Mouse (Mus musculus) cerebellum, adult 9-10 months (tissue): ENCODE data around the gene Atf5.

Source experiments
- DNase-seq: peaks from one replicate; pipeline ENCODE4 v3.0.0; 2022

Atf5 gene

DNA sequence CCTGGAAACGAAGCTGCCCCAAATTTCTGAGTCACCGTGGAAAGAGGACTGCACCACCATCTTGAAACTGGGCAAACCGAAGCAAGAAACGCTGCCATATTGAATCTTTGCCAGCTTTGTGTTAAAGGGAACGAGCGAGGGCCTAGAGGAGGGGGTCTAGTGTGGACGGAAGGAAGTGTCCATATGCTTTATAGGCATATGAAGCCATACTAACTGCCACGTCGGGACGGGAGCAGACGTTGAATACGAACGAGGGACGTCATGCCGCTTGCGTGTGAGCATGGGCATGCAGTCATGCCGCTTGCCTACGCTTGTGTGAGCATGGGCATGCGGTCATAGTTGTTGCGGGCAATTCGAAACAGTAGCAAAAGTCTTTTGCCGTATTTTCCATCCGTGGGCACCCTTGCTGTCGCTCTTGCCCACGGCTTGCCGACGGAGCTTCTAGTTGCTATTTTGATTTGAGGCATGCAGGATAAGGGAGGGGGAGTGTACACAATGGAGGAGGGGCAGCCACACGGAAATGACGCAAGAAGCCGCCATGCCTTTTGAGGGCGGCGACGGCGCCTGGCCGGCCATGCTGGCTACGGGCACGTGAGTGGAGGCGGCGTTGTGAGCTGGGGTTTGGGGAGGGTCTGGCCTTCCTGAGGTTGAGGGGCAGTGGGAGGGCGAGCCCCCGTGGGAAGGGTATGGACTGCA, 33.1 kb upstream of the Atf5 start:
- DNase-seq, result peak; percentile 97

GRCm38 (mm10) chr7:44848561-44849415, 32.3 kb upstream of the Atf5 start, which contains the start of the genes Akt1s1 and Tbc1d17:
Gene Akt1s1, plus strand, starts transcription at chr7:44848991.
Gene Tbc1d17, minus strand, starts transcription at chr7:44849079.
- DNase-seq, result peak; percentile 100

GRCm38 (mm10) chr7:44847772-44848171, 31.3 kb upstream of the Atf5 start:
- DNase-seq, result peak; percentile 74

- DNase-seq, result peak; percentile 68
Observed at GRCm38 (mm10) chr7:44846804-44847203, 30.3 kb upstream of the Atf5 start.

DNA sequence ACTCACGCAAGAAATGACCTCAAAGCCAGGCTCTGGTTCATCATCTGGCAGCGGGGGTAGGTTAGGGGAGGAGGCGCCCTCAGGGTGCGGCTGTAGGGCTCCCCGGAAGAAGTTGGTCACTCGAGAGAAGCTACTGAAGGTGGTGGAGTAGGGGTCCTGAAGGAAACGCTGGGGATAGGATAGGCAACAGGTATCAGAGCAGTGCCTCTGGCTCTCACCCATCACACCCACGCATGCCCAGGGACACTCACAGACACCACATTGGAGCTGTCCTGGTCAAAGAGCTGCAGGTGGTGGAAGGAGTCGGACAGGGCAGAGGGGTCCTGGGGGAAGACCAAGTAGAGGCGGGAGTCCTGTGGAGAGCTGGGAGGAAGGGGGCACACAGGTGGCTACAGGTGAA, 28.5 kb upstream of the Atf5 start:
- no peak for DNase-seq

DNA sequence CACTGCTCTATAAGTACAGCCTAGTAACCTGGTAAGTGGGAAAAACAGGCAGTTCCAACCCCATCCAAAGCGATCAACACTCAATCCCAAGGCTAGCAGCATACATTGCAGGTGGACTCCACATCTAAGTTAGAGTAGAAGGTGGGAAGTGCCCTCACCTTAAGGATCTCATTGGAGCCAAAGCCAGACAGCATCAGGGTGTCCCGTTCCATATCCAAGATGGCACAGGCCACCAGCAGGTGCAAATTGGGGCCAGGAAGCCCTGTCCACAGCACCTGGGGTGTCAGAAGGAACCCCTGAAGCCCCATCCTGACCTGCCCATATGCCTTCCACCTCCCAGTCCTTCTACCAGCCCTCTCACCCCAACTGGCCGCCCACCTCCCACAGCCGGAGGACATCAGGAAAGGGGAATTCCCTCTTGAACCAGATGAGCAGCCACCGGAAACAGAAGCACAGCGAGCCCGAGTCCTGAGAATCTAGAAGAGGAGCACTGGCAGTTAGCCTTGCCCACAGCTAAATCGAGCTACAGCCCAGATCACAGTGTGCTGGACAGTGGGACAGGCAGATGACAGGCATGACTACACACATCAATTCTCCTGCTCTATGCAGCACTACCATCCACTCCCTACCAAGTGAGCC, 25.5 kb upstream of the Atf5 start:
- no peak for DNase-seq

DNA sequence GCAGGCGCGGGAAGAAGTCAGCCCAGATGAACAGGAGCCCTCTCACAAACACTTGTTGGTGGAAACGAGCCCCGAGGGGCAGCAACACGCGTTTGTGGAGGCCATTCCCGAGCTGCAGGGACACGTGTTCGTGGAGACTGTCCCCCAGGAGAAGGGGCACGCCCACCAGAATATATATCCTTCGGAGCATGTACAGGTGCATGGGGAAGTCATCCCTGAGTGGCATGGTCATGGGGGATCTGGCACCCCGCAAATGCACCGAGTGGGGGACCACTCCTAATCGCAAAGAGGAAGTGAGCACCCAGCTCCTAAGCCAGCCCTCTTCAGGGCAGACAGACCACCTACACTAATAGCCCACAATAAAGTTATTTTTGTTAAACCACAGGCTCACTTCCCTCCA, 24.0 kb upstream of the Atf5 start:
- DNase-seq, result no peak

DNA sequence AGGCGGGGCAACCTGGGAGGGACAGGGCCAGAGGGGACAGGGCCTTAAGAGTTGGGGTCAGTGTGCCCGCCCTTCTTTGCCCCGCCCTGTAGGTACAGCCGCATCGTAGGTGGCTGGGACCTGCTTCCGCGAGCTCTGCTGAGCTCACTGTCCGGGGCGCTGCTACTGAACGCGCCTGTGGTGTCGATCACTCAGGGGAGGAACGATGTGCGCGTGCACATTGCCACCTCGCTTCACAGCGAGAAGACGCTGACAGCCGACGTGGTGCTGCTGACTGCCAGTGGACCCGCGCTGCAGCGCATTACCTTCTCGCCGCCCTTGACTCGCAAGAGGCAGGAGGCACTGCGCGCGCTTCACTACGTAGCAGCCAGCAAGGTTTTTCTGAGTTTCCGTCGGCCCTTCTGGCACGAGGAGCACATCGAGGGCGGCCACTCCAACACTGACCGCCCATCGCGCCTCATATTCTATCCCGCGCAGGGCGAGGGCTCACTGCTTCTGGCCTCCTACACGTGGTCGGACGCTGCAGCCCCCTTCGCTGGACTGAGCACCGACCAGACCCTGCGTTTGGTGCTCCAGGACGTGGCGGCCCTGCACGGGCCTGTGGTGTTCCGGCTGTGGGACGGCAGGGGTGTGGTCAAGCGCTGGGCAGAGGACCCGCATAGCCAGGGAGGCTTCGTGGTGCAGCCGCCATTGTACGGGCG, 23.2 kb upstream of the Atf5 start:
- no peak for DNase-seq

- no peak for DNase-seq
Observed at GRCm38 (mm10) chr7:44839171-44839490, 22.7 kb upstream of the Atf5 start.

DNA sequence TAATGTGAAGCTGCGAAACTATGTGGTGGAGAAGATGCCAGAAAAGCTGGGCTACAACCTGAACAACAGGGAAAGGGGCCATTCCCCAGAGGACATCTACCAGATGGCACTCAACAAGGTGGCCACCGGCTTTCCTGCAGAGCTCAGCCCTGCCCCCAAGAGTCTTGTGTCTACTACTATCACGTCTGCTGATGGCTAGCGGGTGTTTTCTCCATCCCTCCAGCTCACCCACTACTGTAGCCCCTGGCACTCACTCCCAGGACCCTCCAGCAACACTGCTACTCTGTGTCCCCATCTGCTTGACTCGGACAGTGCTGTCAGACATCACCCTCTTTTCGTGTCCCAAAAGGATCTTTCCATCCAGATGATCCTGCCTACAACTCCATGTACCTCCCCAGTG, 21.6 kb upstream of the Atf5 start:
- no peak for DNase-seq

DNA sequence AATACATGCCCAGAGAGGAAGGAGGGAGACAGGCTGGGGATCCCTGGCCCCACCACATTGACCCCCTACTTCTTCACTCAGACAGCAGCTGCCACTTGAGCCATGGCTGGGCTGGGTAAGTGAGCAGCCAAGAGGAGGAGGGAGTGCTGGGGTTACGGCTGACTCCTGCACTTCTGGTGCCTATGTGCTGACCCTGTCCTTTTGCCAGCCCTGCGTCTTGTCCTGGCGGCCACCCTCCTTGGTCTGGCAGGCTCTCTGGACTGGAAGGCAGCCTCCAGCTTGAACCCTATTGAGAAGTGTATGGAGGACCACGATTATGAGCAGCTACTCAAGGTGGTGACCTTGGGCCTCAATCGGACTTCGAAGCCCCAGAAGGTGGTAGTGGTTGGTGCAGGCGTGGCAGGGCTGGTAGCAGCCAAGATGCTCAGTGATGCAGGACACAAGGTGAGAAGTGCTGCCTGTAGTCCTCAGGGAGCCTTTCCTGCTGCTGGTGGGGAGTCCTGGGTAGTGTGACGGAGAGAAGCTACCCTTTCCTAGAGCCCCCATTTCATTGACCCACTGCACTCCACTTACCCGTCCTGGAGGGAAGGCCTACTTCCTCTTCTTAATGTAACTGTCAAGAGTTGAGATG, 20.1 kb upstream of the Atf5 start:
- no peak for DNase-seq

DNA sequence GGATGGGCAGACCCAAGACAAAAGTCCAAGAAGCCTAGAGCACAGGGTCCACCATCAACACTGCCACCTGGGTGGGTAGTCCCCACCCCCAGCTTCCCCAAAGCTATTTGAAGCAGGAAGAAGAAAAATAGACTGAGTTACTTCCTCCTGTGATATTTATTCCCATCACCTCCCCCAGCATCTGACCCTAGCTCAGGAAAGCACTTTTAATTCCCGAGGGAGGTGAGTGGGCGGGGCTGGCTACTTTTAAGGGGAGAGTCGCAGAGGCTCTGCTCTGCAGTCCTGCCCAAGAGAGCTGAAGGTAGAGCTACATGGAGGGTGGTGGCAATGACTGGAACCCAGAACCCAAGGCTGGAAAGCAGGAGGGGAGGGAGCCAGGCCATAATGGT, 19.6 kb upstream of the Atf5 start:
- DNase-seq, result no peak

GRCm38 (mm10) chr7:44835373-44836015, 19.0 kb upstream of the Atf5 start:
- no peak for DNase-seq

DNA sequence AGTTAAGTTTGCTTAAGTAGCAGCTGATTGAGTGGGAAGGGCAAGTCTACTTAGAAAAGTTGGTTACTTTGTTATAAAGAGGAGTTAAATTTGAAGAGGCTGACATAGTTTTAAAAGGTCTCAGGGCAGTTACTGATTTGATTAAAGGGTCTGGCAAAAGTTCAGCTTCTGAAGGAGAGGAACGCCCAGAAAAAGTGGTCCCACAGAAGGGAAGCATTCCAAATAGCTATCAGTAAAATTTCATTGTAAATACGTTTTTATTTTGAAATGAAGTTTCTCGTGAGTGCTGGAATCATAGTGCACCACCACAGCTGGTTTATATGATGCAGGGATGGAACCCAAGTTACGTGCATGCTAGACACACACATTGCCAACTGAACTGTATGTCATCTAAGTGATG, 16.3 kb upstream of the Atf5 start:
- no peak for DNase-seq

- no peak for DNase-seq
Observed at GRCm38 (mm10) chr7:44828706-44829105, 12.2 kb upstream of the Atf5 start.

GRCm38 (mm10) chr7:44826771-44827170, 10.3 kb upstream of the Atf5 start:
- no peak for DNase-seq

- peak; percentile 83 for DNase-seq
Observed at GRCm38 (mm10) chr7:44824872-44825271, 8.4 kb upstream of the Atf5 start.

GRCm38 (mm10) chr7:44823409-44823808, 7.0 kb upstream of the Atf5 start:
- peak; percentile 14 for DNase-seq

DNA sequence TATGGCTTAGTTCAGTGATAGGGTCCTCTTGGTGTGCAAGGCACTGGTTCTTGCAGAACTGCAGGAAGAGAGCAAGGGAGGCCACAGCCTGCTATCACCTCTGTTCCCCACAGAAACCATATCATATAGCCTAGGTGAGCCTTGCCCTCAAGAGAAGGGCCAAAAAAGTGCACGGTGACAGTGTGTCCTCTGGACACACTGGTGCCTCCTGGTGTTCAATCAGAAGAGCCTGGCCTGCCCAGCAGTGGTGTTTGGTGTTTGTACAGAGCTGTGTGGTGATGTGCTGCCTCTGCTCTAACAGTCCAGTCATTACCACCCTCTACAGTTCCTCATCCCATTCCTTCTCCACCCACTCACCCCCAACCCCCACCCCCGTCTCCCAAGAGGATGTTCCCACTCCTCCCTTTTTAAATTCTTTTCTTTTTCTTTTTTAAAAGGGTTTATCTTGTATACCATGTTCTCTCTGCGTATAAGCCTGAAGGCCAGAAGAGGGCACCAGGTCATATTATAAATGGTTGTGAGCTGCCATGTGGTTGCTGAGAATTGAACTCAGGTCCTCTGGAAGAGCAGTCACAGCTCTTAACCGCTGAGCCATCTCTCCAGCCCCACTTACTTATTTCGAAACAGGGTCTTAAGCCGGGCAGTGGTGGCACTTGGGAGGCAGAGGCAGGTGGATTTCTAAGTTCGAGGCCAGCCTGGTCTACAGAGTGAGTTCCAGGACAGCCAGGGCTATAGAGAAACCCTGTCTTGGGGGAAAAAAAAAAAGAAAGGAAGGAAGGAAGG, 5.4 kb upstream of the Atf5 start:
- no peak for DNase-seq

DNA sequence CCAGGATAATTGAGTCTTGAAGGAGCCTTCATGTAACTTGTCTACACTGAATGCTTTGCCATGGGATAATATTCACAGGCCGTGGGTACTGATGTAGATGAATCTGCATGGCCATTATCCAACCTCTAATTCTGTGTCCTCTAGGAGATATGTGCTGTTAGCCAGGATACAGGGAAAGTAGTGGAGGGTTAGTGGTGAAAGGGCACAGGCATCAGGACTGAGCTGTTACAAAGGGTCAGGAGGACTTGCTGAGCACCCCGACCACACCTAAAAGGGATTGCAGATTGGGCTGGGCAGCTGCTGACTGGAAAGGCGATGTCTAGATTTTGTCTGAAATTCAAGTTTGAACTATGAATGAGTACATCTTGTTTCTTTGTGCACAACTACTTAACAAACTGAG, 4.1 kb upstream of the Atf5 start:
- DNase-seq, result no peak

GRCm38 (mm10) chr7:44819863-44820262, 3.4 kb upstream of the Atf5 start:
- peak; percentile 15 for DNase-seq
